Mouse (Mus musculus) megakaryocyte, embryonic 14.5 days (primary cell): ENCODE results near the gene Atoh1. TPM values are rescaled to one million over a fixed set of nuclear protein-coding genes. Genes with fewer than 3 reads are reported as not detected.

Experiments
- H3K27me3 ChIP-seq: replicated peaks from 2 replicates; pipeline ENCODE3; 2012; ENCODE audit warnings: inconsistent platforms
- H3K36me3 ChIP-seq: replicated peaks from 2 replicates; pipeline ENCODE3; 2012; ENCODE audit warnings: low read length, inconsistent platforms, mixed read lengths
- H3K4me1 ChIP-seq: 2 replicates; pipeline ENCODE4 v1.6.1; 2012; ENCODE audit warnings: inconsistent platforms
- H3K4me3 ChIP-seq: replicated peaks from 2 replicates; pipeline ENCODE3; 2012; ENCODE audit warnings: moderate library complexity, mild to moderate bottlenecking, inconsistent platforms
- H3K9me3 ChIP-seq: 2 replicates; pipeline ENCODE4 v1.6.1; 2012; ENCODE audit warnings: inconsistent platforms
- FLI1 ChIP-seq: IDR thresholded peaks from 2 replicates; pipeline ENCODE4 v1.6.1; 2012; ENCODE audit warnings: low read length, inconsistent platforms, mixed read lengths
- GATA1 ChIP-seq: IDR thresholded peaks from 3 replicates; pipeline ENCODE4 v1.6.1; 2012; ENCODE audit warnings: mixed read lengths, low read length, inconsistent platforms, borderline replicate concordance
- polyA plus RNA-seq: library from polyadenylated mRNA; stranded (reverse); fragments of >175 nt; gene quantifications from 2 replicates; pipeline ENCODE4 v1.2.3, GENCODE M21; 2012; ENCODE audit warnings: low replicate concordance; ENCODE audit not compliant: insufficient read depth

Atoh1 gene
- polyA plus RNA-seq, 1 experiment = not detected

- Histone ChIP-seq H3K9me3 (no peaks in the 10 kb centered on the region), H3K27me3 (no peaks in the 10 kb centered on the region), H3K4me3 (no peak overlapping the region), H3K4me1 (no peaks in the 10 kb centered on the region), H3K36me3 (no peaks in the 10 kb centered on the region)
- TF ChIP-seq FLI1 (no peak), GATA1 (no peak)
Observed at GRCm38 (mm10) chr6:64773430-64773829, 44.5 kb downstream of the Atoh1 start.
